Mouse (Mus musculus) testis, adult 2 months (tissue): ENCODE results near the gene Slc1a7. TPM values are rescaled to one million over a fixed set of nuclear protein-coding genes. Genes with fewer than 3 reads are reported as not detected.

Experiments
- H3K27ac ChIP-seq: fragments of 200-500 bp; 2 replicates; pipeline ENCODE4 v1.5.1; 2012; ENCODE audit warnings: low read depth, low read length; ENCODE audit not compliant: control insufficient read depth, insufficient read depth
- H3K27me3 ChIP-seq: fragments of 200-500 bp; 2 replicates; pipeline ENCODE4 v1.6.1; 2012; ENCODE audit warnings: mild to moderate bottlenecking, low read length, moderate library complexity; ENCODE audit not compliant: control insufficient read depth, insufficient read depth
- H3K36me3 ChIP-seq: fragments of 200-500 bp; 2 replicates; pipeline ENCODE4 v1.6.1; 2012; ENCODE audit warnings: mild to moderate bottlenecking, low read length; ENCODE audit not compliant: control insufficient read depth, insufficient read depth
- H3K4me1 ChIP-seq: fragments of 200-500 bp; 2 replicates; pipeline ENCODE4 v1.6.1; 2012; ENCODE audit warnings: low read length; ENCODE audit not compliant: control insufficient read depth, insufficient read depth
- H3K4me3 ChIP-seq: fragments of 200-500 bp; 2 replicates; pipeline ENCODE4 v1.5.1; 2012; ENCODE audit warnings: low read depth, mild to moderate bottlenecking, low read length, moderate library complexity, mixed read lengths; ENCODE audit not compliant: control insufficient read depth
- CTCF ChIP-seq: fragments of 200-500 bp; IDR thresholded peaks from 2 replicates; pipeline ENCODE4 v1.5.1; 2012; ENCODE audit warnings: low read depth, mild to moderate bottlenecking, inconsistent platforms, low read length, moderate library complexity; ENCODE audit not compliant: control insufficient read depth, insufficient read depth, insufficient replicate concordance
- POLR2A ChIP-seq: fragments of 200-500 bp; IDR thresholded peaks from 2 replicates; pipeline ENCODE4 v1.6.1; 2012; ENCODE audit warnings: low read depth, mild to moderate bottlenecking, inconsistent platforms, low read length, moderate library complexity; ENCODE audit not compliant: control insufficient read depth
- polyA plus RNA-seq: library from polyadenylated mRNA; depleted of rRNA; stranded (reverse); fragments of >200 nt; gene quantifications from 2 replicates; pipeline ENCODE4 v1.2.3, GENCODE M21; 2012

Gene Slc1a7
- polyA plus RNA-seq, 1 experiment, result 2.2 TPM

- TF ChIP-seq POLR2A (no peak), CTCF (no peak)
Observed at GRCm38 (mm10) chr4:107931453-107931852, 36.7 kb upstream of the Slc1a7 start.

GRCm38 (mm10) chr4:107933239-107933638 is 34.9 kb upstream of the Slc1a7 start:
- no peaks in the 10 kb centered on the region for H3K36me3 ChIP-seq
- TF ChIP-seq CTCF (no peak), POLR2A (no peak)
- H3K27me3 ChIP-seq, result no peaks in the 10 kb centered on the region
- no peak overlapping the region for H3K4me3 ChIP-seq
- H3K27ac ChIP-seq, result no peak overlapping the region
- peaks cover 2% of the 10 kb centered on the region; the same call in 1 of the 2 replicates for H3K4me1 ChIP-seq

More at GRCm38 (mm10) chr4:107931453-107931852, 36.7 kb upstream of the Slc1a7 start:
- Histone ChIP-seq H3K27ac (no peak overlapping the region), H3K4me3 (no peak overlapping the region), H3K27me3 (no peaks in the 10 kb centered on the region), H3K36me3 (no peaks in the 10 kb centered on the region), H3K4me1 (peaks cover 2% of the 10 kb centered on the region; the same call in 1 of the 2 replicates)

GRCm38 (mm10) chr4:107935254-107935653 is 32.9 kb upstream of the Slc1a7 start:
- TF ChIP-seq POLR2A, result no peak
- TF ChIP-seq CTCF, result no peak
- Histone ChIP-seq H3K4me1 (peaks cover 2% of the 10 kb centered on the region; the same call in 1 of the 2 replicates), H3K36me3 (no peaks in the 10 kb centered on the region), H3K27ac (no peak overlapping the region), H3K4me3 (no peak overlapping the region), H3K27me3 (no peaks in the 10 kb centered on the region)

GRCm38 (mm10) chr4:107937338-107937737 is 30.8 kb upstream of the Slc1a7 start:
- no peak overlapping the region for H3K27ac ChIP-seq
- H3K4me3 ChIP-seq, result no peak overlapping the region
- H3K4me1 ChIP-seq, result peaks cover 2% of the 10 kb centered on the region; the same call in 1 of the 2 replicates
- no peaks in the 10 kb centered on the region for H3K36me3 ChIP-seq
- no peaks in the 10 kb centered on the region for H3K27me3 ChIP-seq
- no peak for TF ChIP-seq POLR2A
- no peak for TF ChIP-seq CTCF

GRCm38 (mm10) chr4:107938124-107938523 is 30.0 kb upstream of the Slc1a7 start:
- Histone ChIP-seq H3K27ac (no peak overlapping the region), H3K4me3 (no peak overlapping the region), H3K27me3 (no peaks in the 10 kb centered on the region), H3K36me3 (no peaks in the 10 kb centered on the region), H3K4me1 (peaks cover 2% of the 10 kb centered on the region; the same call in 1 of the 2 replicates)
- no peak for TF ChIP-seq CTCF
- TF ChIP-seq POLR2A, result no peak

- Histone ChIP-seq H3K4me3 (no peak overlapping the region), H3K27me3 (no peaks in the 10 kb centered on the region), H3K27ac (peak overlapping the region; percentile 43; the same call in 1 of the 2 replicates), H3K4me1 (no peaks in the 10 kb centered on the region), H3K36me3 (no peaks in the 10 kb centered on the region)
- no peak for TF ChIP-seq CTCF
- no peak for TF ChIP-seq POLR2A
Observed at GRCm38 (mm10) chr4:107942741-107943140, 25.4 kb upstream of the Slc1a7 start.

- TF ChIP-seq POLR2A (no peak), CTCF (no peak)
- Histone ChIP-seq H3K27me3 (no peaks in the 10 kb centered on the region), H3K36me3 (no peaks in the 10 kb centered on the region), H3K4me1 (no peaks in the 10 kb centered on the region), H3K4me3 (no peak overlapping the region), H3K27ac (no peak overlapping the region)
Observed at GRCm38 (mm10) chr4:107944141-107944540, 24.0 kb upstream of the Slc1a7 start.
